Mouse (Mus musculus): ENCODE data around the gene Steap1.

- TF ChIP-seq CTCF (IDR thresholded peaks at IDR 0.05; ENCODE audit: low read depth, low read length) (no peak), GATA2 (IDR thresholded peaks at IDR 0.05; ENCODE audit: borderline replicate concordance, low read depth, low read length) (no peak), GATA1 (IDR thresholded peaks at IDR 0.05; ENCODE audit: borderline replicate concordance, low read length) (no peak), POLR2AphosphoS5 (IDR thresholded peaks at IDR 0.05; ENCODE audit: insufficient replicate concordance, low read depth, low read length) (no peak)
Measured at GRCm38 (mm10) chr5:5707341-5708278, 41.5 kb downstream of the Steap1 start.
